Comparison of ENCODE assay signal across 11 mouse cellular contexts in the genomic region with DNA sequence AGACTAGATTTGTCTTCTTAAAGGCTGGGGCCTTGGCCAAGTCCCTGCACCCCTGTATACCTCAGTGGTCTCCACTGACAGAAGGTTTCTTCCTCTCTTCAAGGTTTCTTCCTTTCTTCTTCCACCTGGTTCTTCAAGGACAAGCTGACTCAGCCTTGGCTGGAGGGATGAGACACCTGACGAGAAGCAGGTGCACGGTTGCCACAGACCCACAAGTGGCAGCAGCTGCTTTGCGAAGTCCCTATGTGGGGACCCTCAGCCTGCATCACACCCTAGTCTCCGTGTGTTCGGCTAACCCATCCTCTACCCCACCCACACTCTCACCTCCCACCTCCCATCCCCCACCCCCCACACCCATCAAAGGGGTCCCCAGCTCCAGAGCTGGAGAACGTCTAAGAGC.
"Had no signal": no experiment of that assay in that cellular context is flagged by ENCODE, and none has a peak within 500 bp of the region (broad histone marks: within the 10 kb centered on the region; RNA-seq: fewer than 3 reads in every experiment).

No protein-coding gene starts in this region.

- H3K36me3 ChIP-seq: intestine, embryonic 15.5 days; kidney, embryonic 15.5 days; limb, embryonic 13.5 days; midbrain, embryonic 13.5 days; neural tube, embryonic 13.5 days had no signal

- H3K27me3 ChIP-seq: intestine, embryonic 15.5 days; neural tube, embryonic 13.5 days had no signal

- H3K9me3 ChIP-seq: intestine, embryonic 15.5 days; kidney, embryonic 15.5 days; limb, embryonic 13.5 days; midbrain, embryonic 13.5 days; neural tube, embryonic 13.5 days had no signal

- H3K4me1 ChIP-seq: midbrain, embryonic 13.5 days; neural tube, embryonic 13.5 days had no signal

- ATAC-seq: midbrain, embryonic 13.5 days had no signal

- H3K4me2 ChIP-seq: intestine, embryonic 15.5 days; kidney, embryonic 15.5 days; limb, embryonic 13.5 days; midbrain, embryonic 13.5 days; neural tube, embryonic 13.5 days had no signal

- DNase-seq: kidney, adult 18-20 months; kidney, postnatal 25 days; layer of hippocampus, adult 9-11 months; left cerebral cortex, postnatal 4 days; spleen, adult 18-20 months had no signal

- H3K9ac ChIP-seq: intestine, embryonic 15.5 days; kidney, embryonic 15.5 days; limb, embryonic 13.5 days; liver, embryonic 14.5 days; midbrain, embryonic 13.5 days; neural tube, embryonic 13.5 days had no signal

- H3K4me3 ChIP-seq: intestine, embryonic 15.5 days; kidney, embryonic 15.5 days; limb, embryonic 13.5 days; midbrain, embryonic 13.5 days; neural tube, embryonic 13.5 days had no signal

- H3K27ac ChIP-seq: kidney, embryonic 15.5 days; limb, embryonic 13.5 days; liver, embryonic 14.5 days; midbrain, embryonic 13.5 days; neural tube, embryonic 13.5 days had no signal
